Mouse (Mus musculus): Measurements from ENCODE around the gene Rubcnl. TPM values are rescaled to one million over a fixed set of nuclear protein-coding genes. Genes with fewer than 3 reads are reported as not detected.

The Rubcnl gene
- total and polyA plus RNA-seq, 3 experiments, result 0.55 to 1.5 (median 1.2) TPM

- TF ChIP-seq POLR2A (IDR thresholded peaks at IDR 0.05; ENCODE audit: insufficient read depth, low read depth, low read length), result no peak
- no peak for TF ChIP-seq CTCF (IDR thresholded peaks at IDR 0.05)
- TF ChIP-seq EP300 (IDR thresholded peaks at IDR 0.05; ENCODE audit: insufficient read depth, low read depth, low read length), result no peak
- intact Hi-C loops (cut with DNase I), result no loop called here
- Histone ChIP-seq H3K9ac (ENCODE audit: low read depth, low read length) (no peak overlapping the region), H3K4me1 (ENCODE audit: control insufficient read depth, insufficient read depth, low read length) (no peaks in the 10 kb centered on the region), H3K36me3 (ENCODE audit: control insufficient read depth, insufficient read depth, low read length) (no peaks in the 10 kb centered on the region), H3K27me3 (ENCODE audit: control insufficient read depth, insufficient read depth, low read length) (no peaks in the 10 kb centered on the region), H3K79me2 (replicated peaks; ENCODE audit: control insufficient read depth, insufficient read depth, low read length) (no peaks in the 10 kb centered on the region), H3K4me3 (no peak overlapping the region), H3K27ac (no peak overlapping the region)
- 80% methylated on average over 18 of the region's 18 CpGs for WGBS
- DNase-seq, result no peak
Observed at GRCm38 (mm10) chr14:75017877-75018825, 2.3 kb downstream of the Rubcnl start.

GRCm38 (mm10) chr14:75018829-75019228 is 3.0 kb downstream of the Rubcnl start:
- H3K79me2 ChIP-seq (replicated peaks; ENCODE audit: control insufficient read depth, insufficient read depth, low read length), result no peaks in the 10 kb centered on the region
- H3K36me3 ChIP-seq (ENCODE audit: control insufficient read depth, insufficient read depth, low read length), result no peaks in the 10 kb centered on the region
- no peak overlapping the region for H3K27ac ChIP-seq
- no peak overlapping the region for H3K4me3 ChIP-seq
- H3K27me3 ChIP-seq (ENCODE audit: control insufficient read depth, insufficient read depth, low read length), result no peaks in the 10 kb centered on the region
- DNase-seq, result no peak
- H3K9ac ChIP-seq (ENCODE audit: low read depth, low read length), result no peak overlapping the region
- TF ChIP-seq POLR2A (IDR thresholded peaks at IDR 0.05; ENCODE audit: insufficient read depth, low read depth, low read length), result no peak
- no peak for TF ChIP-seq EP300 (IDR thresholded peaks at IDR 0.05; ENCODE audit: insufficient read depth, low read depth, low read length)
- TF ChIP-seq CTCF (IDR thresholded peaks at IDR 0.05), result no peak
- H3K4me1 ChIP-seq (ENCODE audit: control insufficient read depth, insufficient read depth, low read length), result no peaks in the 10 kb centered on the region
- 75% methylated on average over 4 of the region's 4 CpGs for WGBS
- intact Hi-C loops (cut with DNase I), result no loop called here

- Histone ChIP-seq H3K79me2 (replicated peaks; ENCODE audit: control insufficient read depth, insufficient read depth, low read length) (no peaks in the 10 kb centered on the region), H3K4me1 (ENCODE audit: control insufficient read depth, insufficient read depth, low read length) (no peaks in the 10 kb centered on the region; the same call in 1 of the 2 replicates), H3K4me3 (no peak overlapping the region), H3K36me3 (ENCODE audit: control insufficient read depth, insufficient read depth, low read length) (no peaks in the 10 kb centered on the region), H3K27me3 (ENCODE audit: control insufficient read depth, insufficient read depth, low read length) (no peaks in the 10 kb centered on the region), H3K27ac (no peak overlapping the region), H3K9ac (ENCODE audit: low read depth, low read length) (no peak overlapping the region)
- TF ChIP-seq EP300 (IDR thresholded peaks at IDR 0.05; ENCODE audit: insufficient read depth, low read depth, low read length), result no peak
- TF ChIP-seq CTCF (IDR thresholded peaks at IDR 0.05), result no peak
- no peak for TF ChIP-seq POLR2A (IDR thresholded peaks at IDR 0.05; ENCODE audit: insufficient read depth, low read depth, low read length)
- intact Hi-C loops (cut with DNase I), result no loop called here
- no peak for DNase-seq
- 48% methylated on average over 12 of the region's 12 CpGs for WGBS
Observed at GRCm38 (mm10) chr14:75020581-75021253, 4.9 kb downstream of the Rubcnl start.

- DNase-seq, result peak in 1 of 2 experiments; percentile 22
- whole genome bisulfite sequencing, result 91% methylated on average over 9 of the region's 9 CpGs
- Histone ChIP-seq H3K9ac (ENCODE audit: low read depth, low read length) (no peak overlapping the region), H3K36me3 (ENCODE audit: control insufficient read depth, insufficient read depth, low read length) (no peaks in the 10 kb centered on the region), H3K4me1 (ENCODE audit: control insufficient read depth, insufficient read depth, low read length) (no peaks in the 10 kb centered on the region; the same call in 1 of the 2 replicates), H3K27ac (no peak overlapping the region), H3K27me3 (ENCODE audit: control insufficient read depth, insufficient read depth, low read length) (no peaks in the 10 kb centered on the region), H3K4me3 (no peak overlapping the region), H3K79me2 (replicated peaks; ENCODE audit: control insufficient read depth, insufficient read depth, low read length) (no peaks in the 10 kb centered on the region)
- intact Hi-C loops (cut with DNase I), result no loop called here
- TF ChIP-seq CTCF (IDR thresholded peaks at IDR 0.05) (no peak), EP300 (IDR thresholded peaks at IDR 0.05; ENCODE audit: insufficient read depth, low read depth, low read length) (no peak), POLR2A (IDR thresholded peaks at IDR 0.05; ENCODE audit: insufficient read depth, low read depth, low read length) (no peak)
Observed at GRCm38 (mm10) chr14:75022522-75022921, 6.7 kb downstream of the Rubcnl start.

GRCm38 (mm10) chr14:75024793-75025710 is 9.2 kb downstream of the Rubcnl start:
- no peaks in the 10 kb centered on the region for H3K27me3 ChIP-seq (ENCODE audit: control insufficient read depth, insufficient read depth, low read length)
- 62% methylated on average over 8 of the region's 8 CpGs for WGBS
- DNase-seq, result no peak
- intact Hi-C loops (cut with DNase I), result no loop called here
- TF ChIP-seq POLR2A (IDR thresholded peaks at IDR 0.05; ENCODE audit: insufficient read depth, low read depth, low read length), result no peak
- no peak for TF ChIP-seq EP300 (IDR thresholded peaks at IDR 0.05; ENCODE audit: insufficient read depth, low read depth, low read length)
- no peak for TF ChIP-seq CTCF (IDR thresholded peaks at IDR 0.05)
- H3K27ac ChIP-seq, result no peak overlapping the region
- no peaks in the 10 kb centered on the region for H3K79me2 ChIP-seq (replicated peaks; ENCODE audit: control insufficient read depth, insufficient read depth, low read length)
- no peak overlapping the region for H3K4me3 ChIP-seq
- H3K9ac ChIP-seq (ENCODE audit: low read depth, low read length), result no peak overlapping the region
- H3K4me1 ChIP-seq (ENCODE audit: control insufficient read depth, insufficient read depth, low read length), result no peaks in the 10 kb centered on the region; the same call in 1 of the 2 replicates
- H3K36me3 ChIP-seq (ENCODE audit: control insufficient read depth, insufficient read depth, low read length), result no peaks in the 10 kb centered on the region
